ENCODE assay signal across 22 mouse cellular contexts in the genomic region with DNA sequence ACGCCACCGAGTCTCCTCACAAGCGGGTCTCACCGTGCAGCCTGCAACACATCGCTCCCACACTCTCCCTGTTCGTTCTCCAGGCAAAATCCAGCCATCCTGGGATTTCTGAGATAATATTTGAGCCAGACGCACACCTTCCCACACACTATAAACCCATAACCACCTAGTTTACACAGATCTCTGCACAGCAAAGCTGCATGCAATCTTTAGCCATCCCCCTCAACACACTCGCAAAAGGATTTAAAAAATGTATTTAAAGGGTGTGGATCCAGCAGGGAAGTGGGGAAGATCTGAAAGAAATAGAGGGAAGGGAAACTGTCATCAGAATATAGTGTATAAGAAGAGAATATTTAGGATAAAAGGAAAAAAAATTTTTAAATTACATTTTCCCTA. TPM values are rescaled to one million over a fixed set of nuclear protein-coding genes. Genes with fewer than 3 reads are reported as not detected.
DNase-seq lines count a peak whose midpoint lies in the region; ATAC-seq and TF ChIP-seq lines count a peak whose summit lies in the region.
"Had no signal": no experiment of that assay in that cellular context is flagged by ENCODE, and none has a peak within 500 bp of the region (broad histone marks: within the 10 kb centered on the region; RNA-seq: fewer than 3 reads in every experiment).

No protein-coding gene starts in this region.

- 0 out of 2 replicates have a peak, but pooled peaks cover under 1% of the 10 kb centered on the region for H3K36me3 ChIP-seq in heart, embryonic 12.5 days
- H3K36me3 ChIP-seq in kidney, postnatal 0 days (ENCODE audit: insufficient read depth, low read length): no peaks in the 10 kb centered on the region
- H3K36me3 ChIP-seq in intestine, embryonic 14.5 days (ENCODE audit: control insufficient read depth, insufficient read depth, low read length): no peaks in the 10 kb centered on the region
- no peaks in the 10 kb centered on the region for H3K36me3 ChIP-seq in small intestine, adult 2 months (ENCODE audit: control insufficient read depth, insufficient read depth, low read length)
- H3K36me3 ChIP-seq: embryonic facial prominence, embryonic 15.5 days; limb, embryonic 15.5 days had no signal

- H3K4me1 ChIP-seq in heart, embryonic 12.5 days (replicated peaks): peaks cover 30% of the 10 kb centered on the region
- H3K4me1 ChIP-seq in kidney, postnatal 0 days (replicated peaks; ENCODE audit: insufficient read depth, low read length): peaks cover 20% of the 10 kb centered on the region
- H3K4me1 ChIP-seq in intestine, embryonic 14.5 days (replicated peaks; ENCODE audit: control insufficient read depth, insufficient read depth, low read length): peaks cover 54% of the 10 kb centered on the region
- H3K4me1 ChIP-seq in small intestine, adult 2 months (ENCODE audit: control insufficient read depth, insufficient read depth, insufficient read length, low read length): peaks cover 34% of the 10 kb centered on the region

- no peaks in the 10 kb centered on the region for H3K27me3 ChIP-seq in heart, embryonic 12.5 days (replicated peaks)
- no peaks in the 10 kb centered on the region for H3K27me3 ChIP-seq in kidney, postnatal 0 days (ENCODE audit: insufficient read depth, low read length)
- H3K27me3 ChIP-seq in intestine, embryonic 14.5 days (replicated peaks; ENCODE audit: control insufficient read depth, insufficient read depth, low read length): no peaks in the 10 kb centered on the region
- no peaks in the 10 kb centered on the region for H3K27me3 ChIP-seq in small intestine, adult 2 months (ENCODE audit: control insufficient read depth, insufficient read depth, low read length)
- H3K27me3 ChIP-seq: embryonic facial prominence, embryonic 15.5 days; hindbrain, embryonic 12.5 days; limb, embryonic 15.5 days had no signal

- DNase-seq in heart, postnatal 25 days (ENCODE audit: low spot score): no peak
- no peak for DNase-seq in kidney, postnatal 0 days (ENCODE audit: low spot score)
- no peak for DNase-seq in kidney, adult 8-10 months
- DNase-seq in intestine, embryonic 14.5 days (ENCODE audit: low spot score): no peak
- DNase-seq in adrenal gland, postnatal 10 days: no peak
- no peak for DNase-seq in cerebellum, postnatal 10 days
- DNase-seq: adrenal gland, postnatal 14 days; cerebellum, postnatal 36 days; gastrocnemius, postnatal 10 days; kidney, adult 9 months; layer of hippocampus, postnatal 36 days; lung, embryonic 14.5 days; thymus, adult 2 months had no signal

- peak overlapping the region; percentile 70 for H3K4me2 ChIP-seq in heart, embryonic 12.5 days
- H3K4me2 ChIP-seq in kidney, postnatal 0 days (ENCODE audit: low read length): peak overlapping the region; percentile 38
- H3K4me2 ChIP-seq in intestine, embryonic 14.5 days (ENCODE audit: low read length): peak overlapping the region; percentile 28
- H3K4me2 ChIP-seq: embryonic facial prominence, embryonic 15.5 days; hindbrain, embryonic 12.5 days; limb, embryonic 15.5 days had no signal

- intact Hi-C loops in heart, postnatal 25 days (cut with DNase I): no loop called here

- peak overlapping the region; percentile 25 for H3K4me3 ChIP-seq in heart, embryonic 12.5 days
- no peak overlapping the region for H3K4me3 ChIP-seq in kidney, postnatal 0 days (replicated peaks; ENCODE audit: low read depth, low read length)
- no peak overlapping the region for H3K4me3 ChIP-seq in intestine, embryonic 14.5 days (ENCODE audit: low read depth, low read length)
- H3K4me3 ChIP-seq in small intestine, adult 2 months (ENCODE audit: low read depth, low read length): no peak overlapping the region
- H3K4me3 ChIP-seq: embryonic facial prominence, embryonic 15.5 days; hindbrain, embryonic 12.5 days; limb, embryonic 15.5 days had no signal

- peak overlapping the region; percentile 37; the same call in 1 of the 2 replicates for H3K9ac ChIP-seq in heart, embryonic 12.5 days
- no peak overlapping the region for H3K9ac ChIP-seq in kidney, postnatal 0 days (ENCODE audit: low read depth, low read length)
- no peak overlapping the region for H3K9ac ChIP-seq in intestine, embryonic 14.5 days (ENCODE audit: low read length)
- H3K9ac ChIP-seq: embryonic facial prominence, embryonic 15.5 days; hindbrain, embryonic 12.5 days; limb, embryonic 15.5 days; lung, embryonic 14.5 days had no signal

- WGBS in heart, embryonic 12.5 days: 29% methylated on average over 8 of the region's 8 CpGs
- WGBS in kidney, postnatal 0 days: 33% methylated on average over 8 of the region's 8 CpGs
- 44% methylated on average over 8 of the region's 8 CpGs for WGBS in intestine, embryonic 14.5 days
- WGBS in small intestine, adult 2 months: 53% methylated on average over 8 of the region's 8 CpGs

- H3K9me3 ChIP-seq in heart, embryonic 12.5 days (replicated peaks): no peaks in the 10 kb centered on the region
- H3K9me3 ChIP-seq in kidney, postnatal 0 days (replicated peaks; ENCODE audit: low read length): no peaks in the 10 kb centered on the region
- no peaks in the 10 kb centered on the region for H3K9me3 ChIP-seq in intestine, embryonic 14.5 days (ENCODE audit: control insufficient read depth, low read length)
- H3K9me3 ChIP-seq: embryonic facial prominence, embryonic 15.5 days; hindbrain, embryonic 12.5 days; limb, embryonic 15.5 days had no signal

- no peak for TF ChIP-seq CTCF in kidney, postnatal 0 days (IDR thresholded peaks at IDR 0.05; ENCODE audit: low read depth)
- TF ChIP-seq CTCF in small intestine, adult 2 months (IDR thresholded peaks at IDR 0.05; ENCODE audit: extremely low read depth, insufficient read length, insufficient replicate concordance, low read depth, low read length): no peak

- H3K27ac ChIP-seq in heart, embryonic 12.5 days (ENCODE audit: poor library complexity, severe bottlenecking): no peak overlapping the region
- H3K27ac ChIP-seq in kidney, postnatal 0 days: no peak overlapping the region
- H3K27ac ChIP-seq in intestine, embryonic 14.5 days (ENCODE audit: low read depth): peak overlapping the region; percentile 43; the same call in 1 of the 2 replicates
- H3K27ac ChIP-seq in small intestine, adult 2 months (ENCODE audit: insufficient read depth, low read depth, low read length): peak overlapping the region; percentile 81
- H3K27ac ChIP-seq: embryonic facial prominence, embryonic 15.5 days; hindbrain, embryonic 12.5 days; limb, embryonic 15.5 days had no signal

- no peak for ATAC-seq in heart, embryonic 12.5 days (ENCODE audit: insufficient number of reproducible peaks, low FRiP score)
- no peak for ATAC-seq in kidney, postnatal 0 days (replicated peaks; ENCODE audit: low FRiP score, low read depth)
- no peak for ATAC-seq in intestine, embryonic 14.5 days (replicated peaks; ENCODE audit: low FRiP score, low TSS enrichment, low read depth)
- ATAC-seq: forebrain, embryonic 14.5 days had no signal

- TF ChIP-seq POLR2A in small intestine, adult 2 months (IDR thresholded peaks at IDR 0.05; ENCODE audit: low read depth, low read length): no peak

RNA-seq across cellular contexts. Expression of a gene that starts 8.3 kb away (rescaled TPM):
- 8.4 and 8.6 TPM in 2 replicates for polyA plus RNA-seq in heart, embryonic 12.5 days (2016; fragmentation: Nextera tagmentation; extraction: Ambion mirVana)
- 1 to 10 TPM; 3.2 to 3.6 TPM for total RNA-seq in heart, postnatal 25 days (2021)
- 9.4 and 9.7 TPM in 2 replicates for polyA plus RNA-seq in kidney, postnatal 0 days (2015; fragmentation: Nextera tagmentation; extraction: Ambion mirVana)
- 23.9 and 24.2 TPM in 2 replicates for polyA plus RNA-seq in intestine, embryonic 14.5 days (2014; fragmentation: Nextera tagmentation; extraction: Ambion mirVana)
- polyA plus RNA-seq in small intestine, adult 2 months (2012; rRNA removed): 2.6 and 3.4 TPM in 2 replicates
- total RNA-seq in adrenal gland, postnatal 10 days (2021): 1 to 10 TPM; 7.1 to 7.5 TPM

RNA-seq across cellular contexts. Expression of a gene that starts 9.4 kb away (rescaled TPM):
- polyA plus RNA-seq in heart, embryonic 12.5 days (2016; fragmentation: Nextera tagmentation; extraction: Ambion mirVana): 11.2 and 12.0 TPM in 2 replicates
- total RNA-seq in heart, postnatal 25 days (2021): 1 to 10 TPM; 5.3 to 6.4 TPM
- 14.0 and 15.8 TPM in 2 replicates for polyA plus RNA-seq in kidney, postnatal 0 days (2015; fragmentation: Nextera tagmentation; extraction: Ambion mirVana)
- polyA plus RNA-seq in intestine, embryonic 14.5 days (2014; fragmentation: Nextera tagmentation; extraction: Ambion mirVana): 29.7 and 33.5 TPM in 2 replicates
- polyA plus RNA-seq in small intestine, adult 2 months (2012; rRNA removed): 3.6 and 5.5 TPM in 2 replicates
- 10 to 100 TPM; 10.3 to 12.6 TPM for total RNA-seq in adrenal gland, postnatal 10 days (2021)

RNA-seq across cellular contexts. Expression of a gene that starts 9.9 kb away (rescaled TPM):
- polyA plus RNA-seq in heart, embryonic 12.5 days (2016; fragmentation: Nextera tagmentation; extraction: Ambion mirVana): not detected in 2 replicates
- total RNA-seq in heart, postnatal 25 days (2021): not detected
- not detected in 2 replicates for polyA plus RNA-seq in kidney, postnatal 0 days (2015; fragmentation: Nextera tagmentation; extraction: Ambion mirVana)
- not detected in 2 replicates for polyA plus RNA-seq in intestine, embryonic 14.5 days (2014; fragmentation: Nextera tagmentation; extraction: Ambion mirVana)
- not detected in 2 replicates for polyA plus RNA-seq in small intestine, adult 2 months (2012; rRNA removed)
- total RNA-seq in adrenal gland, postnatal 10 days (2021): not detected
- total RNA-seq: adrenal gland, postnatal 14 days; gastrocnemius, postnatal 10 days; layer of hippocampus, postnatal 36 days; megakaryocyte progenitor cell, adult 5-6 weeks; MEL had no signal
- polyA plus RNA-seq: C2C12; embryonic facial prominence, embryonic 15.5 days; forebrain, embryonic 14.5 days; limb, embryonic 15.5 days; lung, embryonic 14.5 days had no signal

Comparison
In these comparisons a context has a peak if more than half of its experiments do, and no peak if none do; other contexts are left out.
1. H3K27ac ChIP-seq: peak in intestine, embryonic 14.5 days (single experiment) and small intestine, adult 2 months (single experiment); none in heart, embryonic 12.5 days (single experiment) and kidney, postnatal 0 days (single experiment).
2. Peak in every context shown above with its lines, with median percentiles within 50 percentile points of each other: H3K4me2 ChIP-seq.